Mouse (Mus musculus): ENCODE measurements around the gene Lypla2. TPM values are rescaled to one million over a fixed set of nuclear protein-coding genes. Genes with fewer than 3 reads are reported as not detected.
"Not testable (repeated sequence)": the region's sequence is repeated elsewhere in the genome, so short reads cannot be mapped to it uniquely, and the experiment has no call there.

Lypla2 gene
- polyA plus RNA-seq, 1 experiment from 2014 or later, result 124 TPM

- peak within 1 kb of the TSS; percentile 61 for H3K27ac ChIP-seq
- peak within 1 kb of the TSS; percentile 91 for H3K4me3 ChIP-seq
- peaks cover 6% of the 10 kb centered on the region; the same call in 1 of the 2 replicates for H3K4me1 ChIP-seq
- WGBS, result under 1% methylated on average over 23 of the region's 23 CpGs
- peak; percentile 82 for ATAC-seq (ENCODE audit: insufficient number of reproducible peaks, insufficient read depth, low FRiP score, low TSS enrichment)
- H3K9me3 ChIP-seq, result no peaks in the 10 kb centered on the region
- H3K9ac ChIP-seq, result peak within 1 kb of the TSS; percentile 64
- no peaks in the 10 kb centered on the region for H3K27me3 ChIP-seq
- H3K36me3 ChIP-seq, result peaks cover 10% of the 10 kb centered on the region
- peak within 1 kb of the TSS; percentile 90 for H3K4me2 ChIP-seq (replicated peaks)
Measured at GRCm38 (mm10) chr4:135946278-135946658, 26.2 kb downstream of the Lypla2 start, which contains the start of gene Hmgcl. TSS of gene Hmgcl (plus strand) at chr4:135946448.

DNA sequence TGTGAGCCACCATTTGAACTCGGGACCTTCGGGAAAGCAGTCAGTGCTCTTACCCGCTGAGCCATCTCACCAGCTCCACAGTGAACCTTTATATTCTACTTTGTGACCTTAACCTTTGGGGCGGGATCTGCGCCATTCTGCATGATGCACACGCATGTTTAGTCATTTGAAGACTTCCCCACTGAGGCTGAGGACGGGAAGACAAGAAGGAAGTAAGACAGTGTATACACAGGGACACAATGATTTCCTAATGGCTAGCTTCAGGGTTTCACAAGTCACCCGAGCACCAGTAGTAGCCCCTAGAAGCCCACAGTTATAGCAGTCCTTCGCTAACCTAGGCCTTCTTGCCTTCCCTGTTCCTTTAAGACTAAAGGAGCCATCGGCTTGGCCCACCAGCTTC, 26.7 kb downstream of the Lypla2 start:
- Histone ChIP-seq H3K9ac (no peak overlapping the region), H3K9me3 (no peaks in the 10 kb centered on the region), H3K4me2 (replicated peaks) (peak overlapping the region; percentile 90), H3K36me3 (peaks cover 12% of the 10 kb centered on the region), H3K4me3 (peak overlapping the region; percentile 91), H3K27ac (peak overlapping the region; percentile 61), H3K4me1 (peaks cover 6% of the 10 kb centered on the region; the same call in 1 of the 2 replicates), H3K27me3 (no peaks in the 10 kb centered on the region)
- WGBS, result 75% methylated on average over 10 of the region's 10 CpGs
- ATAC-seq (ENCODE audit: insufficient number of reproducible peaks, insufficient read depth, low FRiP score, low TSS enrichment), result 0 out of 2 replicates have a peak, but pooled peaks have one; percentile 17

GRCm38 (mm10) chr4:135943389-135943788, 29.0 kb downstream of the Lypla2 start:
- H3K4me1 ChIP-seq, result peaks cover 6% of the 10 kb centered on the region; the same call in 1 of the 2 replicates
- WGBS, result 48% methylated on average over 4 of the region's 4 CpGs
- no peak overlapping the region for H3K4me3 ChIP-seq
- H3K9ac ChIP-seq, result no peak overlapping the region
- no peaks in the 10 kb centered on the region for H3K27me3 ChIP-seq
- no peak overlapping the region for H3K4me2 ChIP-seq (replicated peaks)
- H3K27ac ChIP-seq, result no peak overlapping the region
- no peaks in the 10 kb centered on the region for H3K9me3 ChIP-seq
- H3K36me3 ChIP-seq, result peaks cover 24% of the 10 kb centered on the region
- no peak for ATAC-seq (ENCODE audit: insufficient number of reproducible peaks, insufficient read depth, low FRiP score, low TSS enrichment)

DNA sequence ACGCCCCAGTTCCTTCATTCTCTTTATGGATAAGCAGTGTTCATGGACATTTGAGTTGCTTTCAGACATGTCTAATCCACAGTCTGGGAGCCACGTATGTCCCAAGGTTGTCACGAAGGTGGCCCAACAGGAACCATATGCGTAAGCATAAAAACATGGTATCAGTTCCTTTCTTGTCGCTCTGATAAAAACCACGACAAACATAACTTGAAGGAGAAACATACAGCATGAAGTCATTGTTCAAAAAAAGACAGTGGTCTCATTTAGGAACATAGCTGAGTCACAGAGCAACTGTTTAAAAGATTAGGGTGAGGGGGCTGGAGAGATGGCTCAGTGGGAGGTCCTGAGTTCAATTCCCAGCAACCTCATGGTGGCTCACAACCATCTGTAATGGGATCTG, 30.2 kb downstream of the Lypla2 start:
- Histone ChIP-seq H3K4me2 (replicated peaks) (no peak overlapping the region), H3K27me3 (no peaks in the 10 kb centered on the region), H3K36me3 (peaks cover 25% of the 10 kb centered on the region), H3K4me1 (peaks cover 6% of the 10 kb centered on the region; the same call in 1 of the 2 replicates), H3K9me3 (no peaks in the 10 kb centered on the region), H3K9ac (no peak overlapping the region), H3K4me3 (no peak overlapping the region), H3K27ac (no peak overlapping the region)
- 86% methylated on average over 6 of the region's 6 CpGs for WGBS
- ATAC-seq (ENCODE audit: insufficient number of reproducible peaks, insufficient read depth, low FRiP score, low TSS enrichment), result no peak

GRCm38 (mm10) chr4:135941026-135941425, 31.4 kb downstream of the Lypla2 start:
- H3K27me3 ChIP-seq; H3K9me3 ChIP-seq; H3K27ac ChIP-seq; H3K4me3 ChIP-seq; ATAC-seq (ENCODE audit: insufficient number of reproducible peaks, insufficient read depth, low FRiP score, low TSS enrichment); H3K9ac ChIP-seq; H3K4me2 ChIP-seq (replicated peaks); H3K4me1 ChIP-seq: not testable (repeated sequence)
- 82% methylated on average over 8 of the region's 8 CpGs for WGBS
- H3K36me3 ChIP-seq, result peaks cover 25% of the 10 kb centered on the region

DNA sequence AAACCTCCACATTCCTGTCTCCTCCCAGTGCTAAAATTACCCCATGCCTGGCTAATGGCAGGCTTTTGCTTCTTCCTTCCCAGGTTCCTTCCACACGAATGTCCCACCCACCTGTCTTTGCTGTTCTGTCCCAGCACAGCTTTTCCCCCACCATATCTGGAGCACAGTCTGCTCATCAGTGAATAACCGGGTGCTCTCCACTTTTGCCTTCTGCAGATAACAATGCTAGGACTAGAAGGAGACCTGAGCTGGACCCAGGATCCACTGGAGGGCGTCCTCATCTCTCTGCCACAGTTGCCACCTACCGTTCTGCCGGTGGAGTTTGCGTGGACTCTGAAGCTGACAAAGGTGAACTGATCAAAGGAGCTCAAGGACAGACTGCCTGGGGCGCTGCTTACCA, 33.6 kb downstream of the Lypla2 start:
- no peak for ATAC-seq (ENCODE audit: insufficient number of reproducible peaks, insufficient read depth, low FRiP score, low TSS enrichment)
- H3K4me2 ChIP-seq (replicated peaks), result no peak overlapping the region
- WGBS, result 79% methylated on average over 7 of the region's 7 CpGs
- H3K9ac ChIP-seq, result no peak overlapping the region
- no peak overlapping the region for H3K4me3 ChIP-seq
- H3K9me3 ChIP-seq, result no peaks in the 10 kb centered on the region
- H3K4me1 ChIP-seq, result no peaks in the 10 kb centered on the region
- H3K36me3 ChIP-seq, result peaks cover 25% of the 10 kb centered on the region
- H3K27ac ChIP-seq, result no peak overlapping the region
- H3K27me3 ChIP-seq, result no peaks in the 10 kb centered on the region

DNA sequence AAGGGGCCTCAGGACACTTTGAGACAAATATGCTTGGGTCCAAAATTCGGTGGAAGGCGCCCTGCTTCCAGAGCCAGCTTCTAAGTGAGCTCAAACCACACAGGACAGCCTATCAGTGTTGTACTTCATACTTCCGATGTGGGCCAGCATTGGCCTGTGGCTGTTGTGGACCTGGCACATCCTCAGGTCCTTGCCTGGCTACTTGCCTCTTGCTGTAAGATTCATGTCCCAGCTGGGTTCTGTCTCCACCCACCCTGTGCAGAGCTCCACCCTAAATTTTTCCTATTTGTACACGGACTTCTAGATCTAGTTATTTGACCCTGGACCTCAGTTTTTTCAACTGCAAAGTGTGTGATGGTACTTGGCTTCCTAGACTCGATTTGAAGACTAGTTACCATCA, 36.9 kb downstream of the Lypla2 start:
- Histone ChIP-seq H3K27me3 (no peaks in the 10 kb centered on the region), H3K4me1 (no peaks in the 10 kb centered on the region), H3K4me2 (replicated peaks) (no peak overlapping the region), H3K27ac (0 out of 2 replicates have a peak overlapping the region, but pooled peaks have one; percentile 13), H3K9me3 (no peaks in the 10 kb centered on the region), H3K4me3 (no peak overlapping the region), H3K36me3 (peaks cover 36% of the 10 kb centered on the region), H3K9ac (no peak overlapping the region)
- 38% methylated on average over 5 of the region's 5 CpGs for WGBS
- ATAC-seq (ENCODE audit: insufficient number of reproducible peaks, insufficient read depth, low FRiP score, low TSS enrichment), result 0 out of 2 replicates have a peak, but pooled peaks have one; percentile 22

DNA sequence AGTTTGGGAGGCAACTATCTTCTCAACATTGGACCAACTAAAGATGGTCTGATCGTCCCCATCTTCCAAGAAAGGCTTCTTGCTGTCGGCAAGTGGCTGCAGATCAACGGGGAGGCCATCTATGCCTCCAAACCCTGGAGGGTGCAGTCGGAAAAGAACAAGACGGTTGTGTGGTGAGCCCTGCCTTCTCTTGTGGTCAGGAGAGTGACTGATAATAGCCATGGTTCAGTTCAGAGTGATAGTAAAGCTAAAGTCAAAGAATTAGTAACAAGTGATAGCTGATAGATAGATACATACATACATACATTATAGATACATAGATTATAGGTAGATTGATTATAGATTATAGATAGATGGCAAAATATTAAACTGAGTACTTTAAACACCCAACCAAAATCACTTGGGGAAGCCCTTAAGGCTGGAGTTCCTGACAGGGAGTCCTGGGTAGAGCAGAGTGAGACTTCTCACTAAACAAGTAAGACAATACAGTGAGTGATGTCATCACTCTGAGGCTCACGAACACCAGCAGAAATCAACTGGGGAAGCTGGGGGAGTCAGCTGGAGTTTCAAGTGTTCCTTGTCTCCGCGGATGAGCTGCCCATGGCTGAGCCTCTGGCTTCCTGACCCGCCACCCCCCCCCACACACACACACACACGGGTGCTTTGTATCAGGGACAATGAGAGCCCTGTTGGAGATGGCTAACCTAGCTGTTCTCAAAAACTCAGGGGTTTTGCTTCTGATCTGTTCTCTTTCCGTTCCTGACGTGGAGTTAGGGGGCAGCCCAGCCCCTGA, 37.5 kb downstream of the Lypla2 start:
- peaks cover 33% of the 10 kb centered on the region for H3K36me3 ChIP-seq
- H3K9me3 ChIP-seq, result no peaks in the 10 kb centered on the region
- no peak overlapping the region for H3K4me2 ChIP-seq (replicated peaks)
- H3K9ac ChIP-seq, result no peak overlapping the region
- no peak overlapping the region for H3K4me3 ChIP-seq
- H3K27me3 ChIP-seq, result no peaks in the 10 kb centered on the region
- WGBS, result 39% methylated on average over 12 of the region's 12 CpGs
- H3K4me1 ChIP-seq, result no peaks in the 10 kb centered on the region
- H3K27ac ChIP-seq, result no peak overlapping the region
- 0 out of 2 replicates have a peak, but pooled peaks have one; percentile 28 for ATAC-seq (ENCODE audit: insufficient number of reproducible peaks, insufficient read depth, low FRiP score, low TSS enrichment)

- no peak overlapping the region for H3K4me3 ChIP-seq
- H3K9ac ChIP-seq, result no peak overlapping the region
- no peaks in the 10 kb centered on the region for H3K9me3 ChIP-seq
- H3K4me1 ChIP-seq, result no peaks in the 10 kb centered on the region
- ATAC-seq (ENCODE audit: insufficient number of reproducible peaks, insufficient read depth, low FRiP score, low TSS enrichment), result no peak
- H3K4me2 ChIP-seq (replicated peaks), result no peak overlapping the region
- WGBS, result 66% methylated on average over 5 of the region's 5 CpGs
- H3K36me3 ChIP-seq, result peaks cover 20% of the 10 kb centered on the region
- no peaks in the 10 kb centered on the region for H3K27me3 ChIP-seq
- H3K27ac ChIP-seq, result no peak overlapping the region
Measured at GRCm38 (mm10) chr4:135931832-135932231, 40.6 kb downstream of the Lypla2 start.

DNA sequence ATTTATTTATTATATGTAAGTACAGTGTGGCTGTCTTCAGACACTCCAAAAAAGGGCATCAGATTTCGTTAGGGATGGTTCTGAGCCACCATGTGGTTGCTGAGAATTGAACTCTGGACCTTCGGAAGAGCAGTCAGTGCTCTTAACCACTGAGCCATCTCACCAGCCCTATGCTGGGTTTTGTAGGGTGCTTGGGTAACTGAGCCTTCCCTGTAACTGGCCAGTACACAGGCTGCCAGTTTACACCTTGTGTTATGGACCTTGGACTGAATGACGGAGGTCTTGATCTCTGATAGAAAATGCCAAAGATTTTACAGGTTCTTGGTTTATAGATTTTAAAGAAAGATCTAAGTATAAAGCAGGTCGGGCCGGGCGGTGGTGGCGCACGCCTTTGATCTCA, 42.2 kb downstream of the Lypla2 start:
- no peak overlapping the region for H3K27ac ChIP-seq
- WGBS, result 91% methylated on average over 8 of the region's 8 CpGs
- no peak for ATAC-seq (ENCODE audit: insufficient number of reproducible peaks, insufficient read depth, low FRiP score, low TSS enrichment)
- H3K9me3 ChIP-seq, result no peaks in the 10 kb centered on the region
- no peaks in the 10 kb centered on the region for H3K4me1 ChIP-seq
- no peaks in the 10 kb centered on the region for H3K27me3 ChIP-seq
- no peak overlapping the region for H3K4me2 ChIP-seq (replicated peaks)
- H3K9ac ChIP-seq, result no peak overlapping the region
- peaks cover 36% of the 10 kb centered on the region for H3K36me3 ChIP-seq
- H3K4me3 ChIP-seq, result no peak overlapping the region

- Histone ChIP-seq H3K4me1 (no peaks in the 10 kb centered on the region), H3K4me3 (no peak overlapping the region), H3K9me3 (no peaks in the 10 kb centered on the region), H3K4me2 (replicated peaks) (no peak overlapping the region), H3K9ac (no peak overlapping the region), H3K27ac (no peak overlapping the region), H3K36me3 (peaks cover 37% of the 10 kb centered on the region), H3K27me3 (no peaks in the 10 kb centered on the region)
- no peak for ATAC-seq (ENCODE audit: insufficient number of reproducible peaks, insufficient read depth, low FRiP score, low TSS enrichment)
- WGBS, result 90% methylated on average over 9 of the region's 9 CpGs
Measured at GRCm38 (mm10) chr4:135929828-135930227, 42.6 kb downstream of the Lypla2 start.

- H3K36me3 ChIP-seq, result peaks cover 40% of the 10 kb centered on the region
- no peak for ATAC-seq (ENCODE audit: insufficient number of reproducible peaks, insufficient read depth, low FRiP score, low TSS enrichment)
- no peaks in the 10 kb centered on the region for H3K9me3 ChIP-seq
- 88% methylated on average over 5 of the region's 5 CpGs for WGBS
- no peak overlapping the region for H3K4me2 ChIP-seq (replicated peaks)
- no peaks in the 10 kb centered on the region for H3K27me3 ChIP-seq
- no peak overlapping the region for H3K4me3 ChIP-seq
- H3K27ac ChIP-seq, result no peak overlapping the region
- no peak overlapping the region for H3K9ac ChIP-seq
- H3K4me1 ChIP-seq, result no peaks in the 10 kb centered on the region
Measured at GRCm38 (mm10) chr4:135929405-135929804, 43.0 kb downstream of the Lypla2 start.
